Mouse (Mus musculus): ENCODE measurements around the gene Gm20388.

GRCm38 (mm10) chr8:122699005-122699492 lies 2788.4 kb downstream of the Gm20388 start, which contains the start of gene Cbfa2t3:
- no peak for TF ChIP-seq CTCF (IDR thresholded peaks at IDR 0.05; ENCODE audit: borderline replicate concordance, insufficient read depth, low read depth, low read length)
- TF ChIP-seq POLR2A (IDR thresholded peaks at IDR 0.05; ENCODE audit: borderline replicate concordance, insufficient read depth, low read length), result no peak
